Mouse (Mus musculus) E14TG2a.4 (cell line): ENCODE results near the gene Hmga2.

Experiments used
- H3K27me3 ChIP-seq: 2 replicates; pipeline ENCODE4 v1.6.1; 2014; ENCODE audit warnings: low read length, control low read depth; ENCODE audit not compliant: insufficient read depth
- H3K36me3 ChIP-seq: 2 replicates; pipeline ENCODE4 v1.6.1; 2014; ENCODE audit warnings: low read length, control low read depth; ENCODE audit not compliant: insufficient read depth
- H3K4me1 ChIP-seq: replicated peaks from 2 replicates; pipeline ENCODE4 v1.6.1; 2014; ENCODE audit warnings: low read depth, low read length, control low read depth
- H3K4me3 ChIP-seq: replicated peaks from 2 replicates; pipeline ENCODE4 v1.5.1; 2014; ENCODE audit warnings: mild to moderate bottlenecking, low read length
- H3K9me3 ChIP-seq: 2 replicates; pipeline ENCODE4 v1.6.1; 2014; ENCODE audit warnings: low read length, control low read depth
- CTCF ChIP-seq: conservative IDR thresholded peaks from 2 replicates; pipeline ENCODE4 v1.5.1; 2014; ENCODE audit warnings: low read length
- NANOG ChIP-seq: IDR thresholded peaks from 2 replicates; pipeline ENCODE4 v1.6.1; 2014; ENCODE audit warnings: borderline replicate concordance, low read length, mixed read lengths
- POU5F1 ChIP-seq: IDR thresholded peaks from 2 replicates; pipeline ENCODE4 v1.6.1; 2014; ENCODE audit warnings: low read length, borderline replicate concordance

The Hmga2 gene

DNA sequence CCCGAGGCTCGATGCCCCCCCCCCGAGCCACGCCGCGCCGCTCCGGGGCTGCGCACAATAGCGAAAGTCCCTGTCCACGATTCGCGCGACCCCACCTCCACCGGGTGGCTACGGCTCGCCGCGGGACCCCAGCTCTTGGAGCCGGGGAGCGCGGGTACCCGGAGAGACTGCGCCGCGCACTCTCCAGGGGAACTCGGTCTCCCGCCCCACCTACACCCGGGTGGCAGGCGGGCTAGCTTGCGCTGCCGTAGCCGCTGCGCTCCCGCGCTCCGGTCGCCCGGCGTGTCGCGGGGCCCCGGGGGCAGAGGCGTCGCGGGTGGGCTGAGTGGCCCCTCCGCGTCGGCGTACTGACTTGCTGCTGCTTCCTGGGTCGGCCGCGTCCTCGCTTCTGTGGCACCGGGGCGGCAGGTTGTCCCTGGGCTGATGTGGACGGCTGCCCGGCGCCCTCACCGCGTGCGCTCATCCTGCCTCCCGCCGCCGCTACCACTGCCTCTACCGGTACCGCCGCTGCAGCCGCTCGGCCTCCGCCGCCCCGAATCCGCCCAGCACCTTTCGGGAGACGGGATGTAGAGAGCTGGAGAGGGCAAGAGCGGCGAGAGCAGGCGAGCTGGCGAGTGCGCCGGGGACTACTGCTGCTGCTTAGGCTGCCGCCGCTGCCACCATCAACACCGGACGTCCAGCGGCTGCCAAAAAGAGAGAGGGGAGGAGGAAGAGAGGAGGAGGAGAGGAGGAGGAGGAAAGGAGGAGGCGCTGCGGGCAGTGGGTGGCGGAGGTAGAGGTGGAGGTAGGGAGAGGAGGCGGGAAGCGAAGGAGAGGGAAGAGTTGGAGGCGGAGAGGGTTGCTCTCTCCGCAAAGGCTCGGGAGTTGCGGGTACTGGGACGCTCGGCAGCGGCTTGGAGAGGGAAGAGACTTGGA, at the start of gene Hmga2:
Gene Hmga2 (minus strand): TSS at position 869 of the 915 bp plus-strand sequence.
- Histone ChIP-seq H3K4me3 (peak within 1 kb of the TSS; percentile 81), H3K27me3 (peaks cover 74% of the 10 kb centered on the region), H3K4me1 (peaks cover 26% of the 10 kb centered on the region), H3K36me3 (no peaks in the 10 kb centered on the region), H3K9me3 (no peaks in the 10 kb centered on the region)
- TF ChIP-seq POU5F1 = no peak
- TF ChIP-seq NANOG = no peak
- no peak for TF ChIP-seq CTCF

DNA sequence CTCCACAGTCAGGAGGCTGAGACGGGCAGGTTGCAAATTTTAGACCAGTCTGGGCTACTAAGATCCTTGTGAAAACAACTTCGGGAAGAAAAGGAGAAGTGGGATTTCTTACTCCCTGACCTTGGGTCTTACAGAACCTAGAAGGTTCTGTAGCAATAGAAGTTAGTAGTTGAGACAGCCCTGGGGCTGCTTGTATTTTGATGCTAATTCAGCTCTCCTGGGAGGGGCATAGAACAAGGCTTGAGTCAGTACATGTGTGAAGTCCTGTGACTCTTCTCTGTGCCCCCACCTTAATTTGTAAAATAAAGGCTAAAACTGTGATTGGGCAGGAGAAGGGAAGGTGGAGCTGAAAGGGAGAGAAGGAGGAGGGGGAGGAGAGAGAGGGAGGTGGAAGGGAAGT, 46.7 kb upstream of the Hmga2 start:
- Histone ChIP-seq H3K36me3 (peaks cover 5% of the 10 kb centered on the region; the same call in 1 of the 2 replicates), H3K9me3 (peaks cover 41% of the 10 kb centered on the region), H3K27me3 (no peaks in the 10 kb centered on the region), H3K4me3 (0 out of 2 replicates have a peak overlapping the region, but pooled peaks have one; percentile 3), H3K4me1 (peaks cover 33% of the 10 kb centered on the region)
- TF ChIP-seq POU5F1 (no peak), CTCF (no peak), NANOG (no peak; the same call in 1 of the 2 replicates)

DNA sequence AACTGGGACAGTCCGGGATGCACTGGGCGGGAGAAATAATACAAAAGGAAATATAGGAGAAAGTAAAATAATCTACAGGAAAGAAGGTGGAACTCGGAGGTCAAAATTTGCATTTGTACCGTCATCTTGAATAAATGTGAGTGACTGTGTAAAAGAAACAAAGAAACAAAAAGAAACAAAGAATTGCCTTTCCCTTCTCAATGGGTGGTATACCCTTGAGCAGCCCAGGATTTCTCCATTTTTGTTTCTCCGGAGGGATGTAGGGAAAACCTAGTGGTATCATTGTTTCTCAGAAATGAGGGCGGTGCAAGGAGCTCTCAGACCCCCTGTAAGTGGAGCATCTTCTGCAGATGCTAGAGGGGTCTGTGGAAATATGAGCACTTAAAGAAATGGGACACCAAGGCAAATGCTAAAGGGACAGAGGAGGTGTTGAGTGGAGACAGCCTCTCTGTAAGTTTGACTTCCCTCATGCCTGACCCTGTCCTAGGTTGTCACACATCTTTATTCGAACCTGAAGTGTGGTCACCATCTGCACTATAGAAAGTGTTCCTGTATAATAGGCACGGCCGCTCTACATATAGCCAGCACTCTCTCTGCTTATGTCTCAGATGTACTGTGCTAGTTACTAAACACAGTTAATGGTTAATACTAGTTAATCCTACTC, 45.8 kb upstream of the Hmga2 start:
- Histone ChIP-seq H3K9me3 (peaks cover 41% of the 10 kb centered on the region), H3K4me3 (no peak overlapping the region), H3K4me1 (peaks cover 30% of the 10 kb centered on the region), H3K27me3 (no peaks in the 10 kb centered on the region), H3K36me3 (peaks cover 5% of the 10 kb centered on the region; the same call in 1 of the 2 replicates)
- TF ChIP-seq POU5F1 (no peak), NANOG (peak; percentile 72)

DNA sequence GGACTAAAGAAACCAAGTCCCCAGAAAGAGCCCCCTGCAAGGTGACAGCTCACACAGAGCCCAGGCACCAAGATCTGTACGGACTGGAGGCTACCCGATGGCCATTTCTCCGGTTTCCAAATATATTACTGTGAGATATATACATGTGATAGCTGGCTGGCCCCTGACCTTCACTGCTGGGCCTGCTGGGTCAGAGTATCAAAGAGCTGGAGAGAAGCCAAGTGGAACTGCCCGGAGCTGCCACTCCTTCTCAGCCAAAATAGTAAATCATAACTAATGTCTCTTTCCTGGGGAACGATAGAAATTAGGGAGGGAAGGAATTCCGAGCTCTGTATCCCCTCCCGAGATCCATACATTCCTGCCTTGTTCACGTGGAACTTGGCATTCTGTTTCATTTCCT, 40.0 kb upstream of the Hmga2 start:
- Histone ChIP-seq H3K9me3 (peaks cover 11% of the 10 kb centered on the region; the same call in 1 of the 2 replicates), H3K27me3 (no peaks in the 10 kb centered on the region), H3K4me1 (peaks cover 14% of the 10 kb centered on the region), H3K4me3 (no peak overlapping the region), H3K36me3 (no peaks in the 10 kb centered on the region)
- TF ChIP-seq POU5F1 (no peak), CTCF (no peak), NANOG (no peak)

DNA sequence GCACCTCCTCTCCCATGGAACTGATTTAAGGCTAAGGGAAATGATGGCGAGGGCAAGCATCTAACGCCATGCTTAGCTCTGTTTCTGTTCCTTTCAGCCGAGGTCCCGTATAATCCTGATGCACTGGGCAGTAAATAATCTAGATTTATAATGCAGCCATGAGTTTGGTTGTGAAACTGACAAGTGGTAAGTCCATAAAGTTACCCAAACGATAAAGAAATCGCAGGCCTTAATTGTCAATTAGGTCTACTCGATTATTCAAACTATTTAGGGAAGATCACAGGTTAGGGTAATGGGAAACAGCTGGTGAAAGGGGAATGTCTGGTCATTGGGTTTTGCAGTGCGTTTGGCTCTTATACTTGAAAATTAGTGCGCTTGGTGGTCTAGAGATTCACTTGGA, 37.5 kb upstream of the Hmga2 start:
- Histone ChIP-seq H3K9me3 (no peaks in the 10 kb centered on the region), H3K4me1 (peaks cover 6% of the 10 kb centered on the region), H3K36me3 (no peaks in the 10 kb centered on the region), H3K4me3 (no peak overlapping the region), H3K27me3 (no peaks in the 10 kb centered on the region)
- TF ChIP-seq NANOG (no peak), POU5F1 (no peak), CTCF (no peak)

DNA sequence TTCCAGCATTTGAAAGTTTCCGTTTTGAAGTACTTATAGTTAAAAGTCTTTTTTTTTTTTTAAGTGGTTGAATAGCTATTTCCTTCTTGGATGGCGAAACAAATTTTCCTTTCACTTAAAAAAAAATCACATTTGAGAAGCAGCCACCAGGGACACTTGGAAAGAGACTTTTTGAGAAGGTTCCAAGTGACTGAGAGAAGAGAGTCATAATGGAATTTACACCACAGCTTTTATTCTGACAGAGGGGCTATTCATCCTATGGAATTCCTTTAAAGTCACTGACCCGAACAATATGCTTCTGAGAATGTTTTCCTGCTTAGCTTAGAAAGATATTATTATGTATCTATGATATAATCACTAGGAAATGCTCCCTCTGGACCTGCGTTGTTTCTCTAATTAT, 36.7 kb upstream of the Hmga2 start:
- H3K27me3 ChIP-seq = no peaks in the 10 kb centered on the region
- no peaks in the 10 kb centered on the region for H3K36me3 ChIP-seq
- H3K4me3 ChIP-seq = no peak overlapping the region
- no peak for TF ChIP-seq POU5F1
- no peak for TF ChIP-seq NANOG
- no peak for TF ChIP-seq CTCF
- H3K9me3 ChIP-seq = no peaks in the 10 kb centered on the region
- peaks cover 6% of the 10 kb centered on the region for H3K4me1 ChIP-seq

DNA sequence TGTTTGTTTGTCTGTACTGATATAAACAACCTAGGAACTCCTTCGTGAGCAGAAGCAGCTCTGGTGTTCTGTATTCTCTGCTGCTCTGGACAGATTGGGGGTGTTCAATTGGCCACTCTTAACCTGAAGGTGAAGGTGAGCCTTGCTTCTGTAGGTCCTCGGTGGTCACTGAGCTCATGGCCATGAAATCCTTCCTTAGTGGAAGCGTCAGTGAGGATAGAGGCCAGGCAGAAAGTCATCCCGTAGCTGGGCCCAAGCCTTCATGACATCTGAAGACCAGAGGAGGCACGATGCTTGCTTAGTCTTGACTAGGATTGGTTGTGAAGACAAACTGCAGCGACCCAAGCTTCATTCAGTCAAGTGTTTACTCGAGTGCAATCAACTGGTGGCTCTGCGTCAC, 35.9 kb upstream of the Hmga2 start:
- H3K4me1 ChIP-seq = peaks cover 8% of the 10 kb centered on the region
- no peaks in the 10 kb centered on the region for H3K27me3 ChIP-seq
- no peak for TF ChIP-seq CTCF
- no peak for TF ChIP-seq POU5F1
- no peak for TF ChIP-seq NANOG
- no peaks in the 10 kb centered on the region for H3K9me3 ChIP-seq
- no peak overlapping the region for H3K4me3 ChIP-seq
- H3K36me3 ChIP-seq = no peaks in the 10 kb centered on the region

DNA sequence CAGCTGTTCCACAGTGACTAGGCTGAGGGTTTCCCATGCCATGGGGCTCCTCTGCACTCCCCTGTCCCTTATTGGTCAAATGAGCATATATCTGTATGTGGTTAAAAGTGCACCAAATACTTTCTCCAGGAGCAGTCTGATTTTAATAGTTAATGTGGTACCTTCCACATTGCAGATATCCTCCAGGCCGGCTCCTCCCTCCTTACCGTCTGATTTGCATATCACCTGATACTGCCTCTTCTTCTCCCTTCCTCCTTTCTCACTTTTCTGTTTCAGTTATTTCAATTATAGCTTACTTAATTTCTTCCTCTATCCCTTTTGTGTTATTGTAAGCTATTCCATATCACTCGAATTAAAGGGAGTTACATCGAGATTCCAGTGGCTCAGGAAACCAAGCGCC, 27.7 kb upstream of the Hmga2 start:
- TF ChIP-seq POU5F1 (no peak), NANOG (no peak), CTCF (no peak)
- Histone ChIP-seq H3K4me3 (no peak overlapping the region), H3K4me1 (peaks cover 3% of the 10 kb centered on the region; the same call in 1 of the 2 replicates), H3K9me3 (peaks cover 6% of the 10 kb centered on the region), H3K27me3 (no peaks in the 10 kb centered on the region), H3K36me3 (no peaks in the 10 kb centered on the region)
